Mouse (Mus musculus) bone marrow, adult 2 months (tissue): ENCODE measurements around the gene Cmklr1.

ENCODE experiments used
- CTCF ChIP-seq: fragments of 200-500 bp; IDR thresholded peaks from 2 replicates; pipeline ENCODE4 v1.5.1; 2011; ENCODE audit warnings: low read length, control low read depth; ENCODE audit not compliant: control insufficient read depth, insufficient read depth
- POLR2A ChIP-seq: fragments of 200-500 bp; IDR thresholded peaks from 2 replicates; pipeline ENCODE4 v1.6.1; 2011; ENCODE audit warnings: low read depth, mild to moderate bottlenecking, control low read depth, low read length, borderline replicate concordance; ENCODE audit not compliant: control insufficient read depth

DNA sequence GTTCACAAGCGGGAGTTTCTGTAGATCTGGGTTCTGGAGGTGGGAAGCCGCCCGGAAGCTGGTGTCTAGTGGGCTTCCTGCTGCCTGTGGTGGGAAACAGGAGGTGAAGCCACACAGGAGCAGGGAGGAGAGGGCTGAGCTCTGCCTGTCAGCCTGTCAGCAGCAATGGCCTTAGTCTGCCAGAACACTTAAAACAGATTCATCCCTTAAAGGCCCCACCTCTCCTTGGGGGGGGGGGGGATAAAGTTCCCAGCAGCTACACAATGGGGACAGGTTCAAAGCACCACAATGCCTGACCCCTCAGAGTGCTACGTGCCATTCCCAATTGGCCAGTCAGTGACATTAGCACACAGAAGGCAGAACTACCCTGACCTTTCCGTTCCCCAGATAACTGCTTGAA is 2.0 kb upstream of the Cmklr1 start:
- TF ChIP-seq CTCF (no peak), POLR2A (no peak)
